Mouse (Mus musculus) G1E (cell line): ENCODE data around the gene Fam3b. TPM values are rescaled to one million over a fixed set of nuclear protein-coding genes. Genes with fewer than 3 reads are reported as not detected.

Experiments used
- ATAC-seq: 2 replicates; pipeline ENCODE4 v1.8.0; 2016; ENCODE audit warnings: mild to moderate bottlenecking; ENCODE audit not compliant: insufficient number of reproducible peaks, poor library complexity, low FRiP score, severe bottlenecking; ENCODE audit errors: extremely low read depth
- DNase-seq: peaks from one replicate; pipeline ENCODE4 v3.0.0; 2012; ENCODE audit warnings: low spot score
- H3K27me3 ChIP-seq: 2 replicates; pipeline ENCODE4 v1.6.1; 2012; ENCODE audit warnings: mild to moderate bottlenecking, low read length, inconsistent platforms; ENCODE audit not compliant: insufficient read depth
- H3K36me3 ChIP-seq: replicated peaks from 2 replicates; pipeline ENCODE3; 2012; ENCODE audit warnings: mild to moderate bottlenecking, inconsistent platforms
- H3K4me1 ChIP-seq: 2 replicates; pipeline ENCODE4 v1.6.1; 2012; ENCODE audit warnings: low read depth, low read length, inconsistent platforms, mixed read lengths; ENCODE audit not compliant: insufficient read depth
- H3K4me3 ChIP-seq: 2 replicates; pipeline ENCODE4 v1.5.1; 2012; ENCODE audit warnings: low read depth, mild to moderate bottlenecking, inconsistent platforms, low read length, moderate library complexity, mixed read lengths
- H3K9me3 ChIP-seq: replicated peaks from 2 replicates; pipeline ENCODE4 v1.6.1; 2012; ENCODE audit warnings: inconsistent platforms
- CTCF ChIP-seq: IDR thresholded peaks from 2 replicates; pipeline ENCODE4 v1.5.1; 2012; ENCODE audit warnings: low read depth, low read length, inconsistent platforms, mixed read lengths
- GATA1 ChIP-seq: IDR thresholded peaks from 2 replicates; pipeline ENCODE4 v1.6.1; 2012; ENCODE audit warnings: borderline replicate concordance, low read length, inconsistent platforms, mixed read lengths
- GATA2 ChIP-seq: IDR thresholded peaks from 2 replicates; pipeline ENCODE4 v1.6.1; 2012; ENCODE audit warnings: low read depth, low read length, inconsistent platforms, borderline replicate concordance
- POLR2AphosphoS5 ChIP-seq: IDR thresholded peaks from 2 replicates; pipeline ENCODE4 v1.6.1; 2012; ENCODE audit warnings: low read depth, low read length, inconsistent platforms; ENCODE audit not compliant: insufficient replicate concordance
- TAL1 ChIP-seq: conservative IDR thresholded peaks from 2 replicates; pipeline ENCODE4 v1.6.1; 2012; ENCODE audit warnings: low read depth, low read length, inconsistent platforms, mixed read lengths
- polyA plus RNA-seq: library from polyadenylated mRNA; stranded (reverse); fragments of >175 nt; gene quantifications from 2 replicates; pipeline ENCODE4 v1.2.3, GENCODE M21; 2012
- total RNA-seq, 2 experiments: library from RNA; stranded (forward) in 1 of 2; stranded (reverse) in 1 of 2; fragments of 200-1000 nt in 1 of 2; fragments of >200 nt in 1 of 2; fragmentation: Nextera tagmentation in 1 of 2; gene quantifications; 2 replicates each; pipeline ENCODE4 v1.2.3; 2014 to 2017

The Fam3b gene
- total and polyA plus RNA-seq, 3 experiments, result 0.87 TPM; not detected in 2

GRCm38 (mm10) chr16:97434206-97434605 is 80.4 kb downstream of the Fam3b start:
- Histone ChIP-seq H3K36me3 (no peaks in the 10 kb centered on the region), H3K27me3 (no peaks in the 10 kb centered on the region), H3K4me3 (no peak overlapping the region), H3K9me3 (no peaks in the 10 kb centered on the region), H3K4me1 (no peaks in the 10 kb centered on the region)
- TF ChIP-seq POLR2AphosphoS5 (no peak), CTCF (no peak), GATA1 (no peak), TAL1 (no peak), GATA2 (no peak)
- DNase-seq, result no peak
- ATAC-seq, result no peak

GRCm38 (mm10) chr16:97431328-97431727 is 83.3 kb downstream of the Fam3b start:
- no peak for TF ChIP-seq GATA1
- TF ChIP-seq POLR2AphosphoS5, result no peak
- no peak for TF ChIP-seq GATA2
- no peak for TF ChIP-seq CTCF
- no peak for TF ChIP-seq TAL1
- ATAC-seq, result no peak

GRCm38 (mm10) chr16:97430091-97430490 is 84.5 kb downstream of the Fam3b start:
- no peak for ATAC-seq
- no peak overlapping the region for H3K4me3 ChIP-seq
- no peak for DNase-seq
- no peaks in the 10 kb centered on the region for H3K4me1 ChIP-seq
- no peak for TF ChIP-seq GATA2
- no peak for TF ChIP-seq GATA1
- no peak for TF ChIP-seq CTCF
- TF ChIP-seq TAL1, result no peak
- TF ChIP-seq POLR2AphosphoS5, result no peak
- no peaks in the 10 kb centered on the region for H3K36me3 ChIP-seq
- no peaks in the 10 kb centered on the region for H3K9me3 ChIP-seq
- H3K27me3 ChIP-seq, result no peaks in the 10 kb centered on the region

More at GRCm38 (mm10) chr16:97431328-97431727, 83.3 kb downstream of the Fam3b start:
- H3K27me3 ChIP-seq, result no peaks in the 10 kb centered on the region
- no peaks in the 10 kb centered on the region for H3K36me3 ChIP-seq
- no peak for DNase-seq
- H3K4me3 ChIP-seq, result no peak overlapping the region
- no peaks in the 10 kb centered on the region for H3K9me3 ChIP-seq
- no peaks in the 10 kb centered on the region for H3K4me1 ChIP-seq

- TF ChIP-seq GATA2 (no peak), POLR2AphosphoS5 (no peak), CTCF (no peak), GATA1 (no peak), TAL1 (no peak)
- no peak for ATAC-seq
Measured at GRCm38 (mm10) chr16:97428026-97428425, 86.6 kb downstream of the Fam3b start.

GRCm38 (mm10) chr16:97423627-97424026 is 91.0 kb downstream of the Fam3b start:
- no peak for DNase-seq
- Histone ChIP-seq H3K9me3 (no peaks in the 10 kb centered on the region), H3K36me3 (no peaks in the 10 kb centered on the region), H3K27me3 (no peaks in the 10 kb centered on the region), H3K4me3 (no peak overlapping the region), H3K4me1 (no peaks in the 10 kb centered on the region)
- no peak for ATAC-seq
- TF ChIP-seq GATA2 (no peak), POLR2AphosphoS5 (no peak), TAL1 (no peak), CTCF (no peak), GATA1 (no peak)

More at GRCm38 (mm10) chr16:97428026-97428425, 86.6 kb downstream of the Fam3b start:
- no peak overlapping the region for H3K4me3 ChIP-seq
- no peaks in the 10 kb centered on the region for H3K27me3 ChIP-seq
- H3K9me3 ChIP-seq, result no peaks in the 10 kb centered on the region
- H3K4me1 ChIP-seq, result no peaks in the 10 kb centered on the region
- no peaks in the 10 kb centered on the region for H3K36me3 ChIP-seq
- no peak for DNase-seq

- no peak for DNase-seq
- no peaks in the 10 kb centered on the region for H3K4me1 ChIP-seq
- H3K36me3 ChIP-seq, result no peaks in the 10 kb centered on the region
- H3K4me3 ChIP-seq, result no peak overlapping the region
- no peak for ATAC-seq
- TF ChIP-seq CTCF (no peak), GATA1 (no peak), POLR2AphosphoS5 (no peak), TAL1 (no peak), GATA2 (no peak)
- no peaks in the 10 kb centered on the region for H3K9me3 ChIP-seq
- 0 out of 2 replicates have a peak, but pooled peaks cover 2% of the 10 kb centered on the region for H3K27me3 ChIP-seq
Measured at GRCm38 (mm10) chr16:97421671-97422070, 92.9 kb downstream of the Fam3b start.

Other genes with a start within 250 kb of the Fam3b start
- gene Bace2, start 158.1 kb downstream of the Fam3b start, total RNA-seq (2014; fragmentation: Nextera tagmentation), result not detected in 2 replicates
- 0.12 and 0.27 TPM in 2 replicates for gene Bace2, start 158.1 kb downstream of the Fam3b start, total RNA-seq (2017)
- gene Bace2, start 158.1 kb downstream of the Fam3b start, polyA plus RNA-seq, result not detected in 2 replicates
- gene Mx1, start 51.9 kb downstream of the Fam3b start, total RNA-seq (2014; fragmentation: Nextera tagmentation), result not detected in 2 replicates
- 0.27 TPM in 1 of 2 replicates, not detected in the other for gene Mx1, start 51.9 kb downstream of the Fam3b start, total RNA-seq (2017)
- not detected in 2 replicates for gene Mx1, start 51.9 kb downstream of the Fam3b start, polyA plus RNA-seq
- not detected in 2 replicates for gene Tmprss2, start 96.4 kb upstream of the Fam3b start, total RNA-seq (2014; fragmentation: Nextera tagmentation)
- 0.06 and 0.11 TPM in 2 replicates for gene Tmprss2, start 96.4 kb upstream of the Fam3b start, total RNA-seq (2017)
- not detected in 2 replicates for gene Tmprss2, start 96.4 kb upstream of the Fam3b start, polyA plus RNA-seq
- not detected in 2 replicates for gene Ripk4, start 249.0 kb upstream of the Fam3b start, total RNA-seq (2014; fragmentation: Nextera tagmentation)
- gene Ripk4, start 249.0 kb upstream of the Fam3b start, total RNA-seq (2017), result 0.05 and 0.06 TPM in 2 replicates
- gene Ripk4, start 249.0 kb upstream of the Fam3b start, polyA plus RNA-seq, result not detected in 2 replicates